Mouse (Mus musculus) 3134 (cell line): ENCODE data around the gene Six2.

Experiments
- DNase-seq: peaks from one replicate; pipeline ENCODE4 v3.0.0-alpha.2; 2011; ENCODE audit warnings: low spot score; ENCODE audit not compliant: insufficient read length; ENCODE audit errors: extremely low read depth

Six2 gene

DNA sequence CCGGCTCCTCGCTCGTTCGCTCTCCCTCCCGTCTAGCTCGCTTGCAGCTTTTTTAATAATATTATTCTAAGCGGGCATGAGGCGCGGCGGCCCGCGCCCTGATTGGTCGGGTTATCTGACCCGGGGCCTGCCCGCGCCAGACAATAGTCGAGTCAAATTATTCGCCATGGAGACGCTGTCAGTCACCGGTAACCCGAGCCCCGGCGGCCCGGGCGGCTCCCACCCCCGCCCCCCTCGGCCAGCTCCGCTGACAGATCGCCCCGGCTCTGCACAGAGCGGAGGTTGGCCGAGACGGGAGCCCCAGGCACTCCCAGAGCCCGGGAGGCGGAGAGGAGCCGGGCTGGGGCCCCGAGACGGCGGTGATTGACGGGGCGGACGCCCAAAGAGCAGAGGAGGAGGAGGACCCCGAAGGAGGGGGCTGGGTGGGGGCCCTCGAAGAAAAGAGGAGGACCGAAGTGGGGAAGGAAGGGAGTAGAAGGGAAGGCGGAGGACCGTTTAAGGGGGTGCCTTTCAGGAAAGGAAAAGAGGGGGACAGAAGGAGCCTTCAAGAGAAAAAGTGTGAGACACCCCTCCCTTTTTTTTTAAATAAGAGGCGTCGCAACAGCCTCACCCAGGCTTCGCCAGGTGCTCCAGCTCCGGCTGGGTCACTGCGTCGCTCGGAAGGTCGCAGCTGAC lies at the start of gene Six2:
Six2 (minus strand) TSS at position 39 of the 675 bp plus-strand sequence.
- no peak for DNase-seq

DNA sequence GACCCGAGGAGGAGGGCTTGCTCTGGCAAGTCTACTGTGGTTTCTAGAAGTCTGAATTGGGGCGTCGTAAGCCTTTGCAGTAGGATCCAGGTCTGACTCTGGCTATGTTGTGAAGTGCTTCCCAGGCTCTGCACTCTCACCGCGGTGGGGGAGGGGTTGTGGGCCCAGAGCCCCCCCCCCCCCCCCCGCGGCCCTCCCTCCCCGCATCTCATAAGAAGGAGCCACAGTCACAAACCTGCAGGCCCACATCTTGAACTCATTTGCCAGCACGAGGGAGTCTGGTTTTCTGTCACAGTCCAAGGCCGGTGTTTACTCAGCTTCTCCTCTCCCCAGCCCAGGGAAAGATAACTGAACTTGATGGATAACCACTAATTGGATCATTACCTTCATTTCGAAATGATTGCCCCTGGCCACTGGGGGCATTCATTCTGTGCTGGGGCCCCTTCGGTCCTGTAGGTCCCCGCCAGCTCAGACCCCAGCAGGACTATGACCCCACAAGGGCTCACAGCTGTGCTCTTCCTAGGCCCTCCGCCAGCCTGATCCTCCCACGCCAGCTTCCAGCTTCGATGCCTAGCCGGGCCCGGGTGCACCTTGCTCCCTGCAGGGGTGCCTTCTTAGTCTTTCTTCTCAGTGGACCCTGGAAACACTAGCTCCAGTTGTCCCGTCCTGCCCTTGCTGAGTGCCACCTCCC lies 49.2 kb upstream of the Six2 start:
- DNase-seq, result no peak

DNA sequence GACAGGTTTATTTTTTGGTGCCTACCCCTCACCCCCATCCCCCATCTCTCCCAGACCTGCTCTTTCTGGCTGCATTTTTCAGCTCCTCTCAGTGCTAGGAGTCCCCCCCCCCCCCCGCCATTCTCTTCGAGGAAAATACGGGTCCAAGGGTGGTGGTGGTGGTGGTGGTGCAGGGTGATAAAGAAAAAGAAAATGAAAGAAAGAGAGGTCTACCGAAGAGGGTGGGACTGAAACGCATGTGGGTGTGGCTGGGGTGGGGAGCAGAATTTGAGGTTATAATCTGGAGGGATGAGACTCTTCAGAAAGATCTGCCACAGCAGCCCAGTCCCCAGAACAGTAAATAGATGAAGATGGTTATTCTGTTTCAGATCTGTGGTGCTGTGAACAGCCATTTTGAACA lies 43.3 kb upstream of the Six2 start:
- no peak for DNase-seq

DNA sequence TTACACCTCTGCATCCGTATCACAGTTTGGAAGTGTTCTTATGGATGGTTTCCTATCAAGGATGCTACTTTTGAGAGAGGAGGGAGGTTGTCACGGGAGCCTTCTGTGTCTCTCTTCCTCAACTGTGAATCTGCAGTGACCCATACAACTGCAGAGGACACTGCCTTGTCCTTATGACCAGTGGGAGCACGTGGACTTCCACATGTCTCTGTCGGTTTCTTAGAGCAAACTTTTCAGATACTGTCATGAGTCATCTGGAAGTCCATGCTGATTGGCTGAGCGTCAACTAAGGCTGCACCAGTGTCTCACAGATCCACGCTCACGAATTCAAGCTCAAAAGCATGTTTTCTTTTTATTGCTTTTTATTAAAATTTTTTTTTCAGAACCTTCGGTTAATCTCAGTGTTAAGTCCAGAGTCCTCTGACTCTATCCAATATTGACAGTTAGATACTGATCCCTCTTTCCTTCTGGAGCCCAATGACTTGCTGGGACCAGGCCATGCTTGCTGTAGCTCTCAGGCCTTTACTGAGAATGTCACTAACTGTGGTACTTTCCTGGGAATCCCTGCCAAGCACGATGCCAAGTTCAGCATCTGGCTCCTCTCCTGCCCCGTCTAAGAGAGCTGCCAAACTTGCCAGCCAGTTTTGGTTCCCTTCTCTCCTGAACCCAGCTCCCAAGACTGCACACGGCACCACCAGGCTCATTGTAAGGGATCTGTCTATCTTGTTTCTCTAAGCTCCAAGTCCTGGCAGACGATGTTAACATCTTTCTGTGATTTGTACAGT lies 42.3 kb upstream of the Six2 start:
- DNase-seq, result no peak

DNA sequence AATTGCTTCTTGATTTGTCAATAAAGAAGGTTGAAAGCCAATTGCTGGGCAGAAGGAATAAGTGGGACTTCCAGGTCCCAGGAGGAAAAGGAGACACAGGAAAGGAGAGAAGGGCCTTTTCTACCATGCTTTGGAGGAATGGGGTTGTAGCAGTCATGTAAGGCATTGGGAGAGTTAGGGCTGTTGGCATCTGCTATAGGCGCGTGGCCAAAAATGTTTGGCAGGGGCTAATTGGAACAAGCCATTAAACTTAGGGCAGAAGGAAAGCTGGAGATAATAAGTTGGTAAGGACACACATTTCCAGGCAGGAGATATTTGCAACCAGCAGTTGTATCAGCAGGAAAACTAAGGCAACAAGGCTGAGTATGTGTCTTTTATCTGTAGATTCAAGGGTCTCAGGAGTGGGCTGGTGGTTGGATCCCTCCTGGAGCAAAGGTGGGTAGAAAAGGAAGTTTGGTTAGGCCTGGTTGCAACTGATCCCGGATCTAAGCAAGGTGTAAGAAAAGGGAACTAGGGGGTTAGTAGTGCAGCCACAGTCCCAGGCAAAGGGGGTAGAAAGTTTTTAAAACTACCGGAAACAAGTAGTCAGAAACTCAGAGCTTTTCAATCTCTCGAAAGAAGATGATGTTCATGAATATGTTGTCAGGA lies 40.1 kb upstream of the Six2 start:
- DNase-seq, result no peak

DNA sequence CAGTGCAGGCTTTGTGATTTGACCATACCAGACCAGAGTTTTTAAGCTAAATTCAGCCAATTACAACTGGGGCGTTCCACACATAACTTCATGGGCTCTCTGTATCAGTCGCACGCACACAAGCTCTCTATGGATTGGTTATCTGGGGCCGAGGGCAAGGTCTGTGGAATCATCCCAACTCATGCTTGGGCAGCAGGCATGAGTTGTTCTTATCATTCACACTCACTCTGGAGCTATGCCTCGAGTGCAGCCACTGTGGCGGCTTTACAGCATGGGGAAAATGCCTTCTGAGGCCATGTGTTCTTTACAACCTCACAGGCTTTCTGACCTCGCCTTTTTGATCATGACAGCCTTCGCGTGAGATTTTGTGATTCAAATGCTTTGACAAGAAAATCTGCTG lies 37.9 kb upstream of the Six2 start:
- DNase-seq, result no peak

DNA sequence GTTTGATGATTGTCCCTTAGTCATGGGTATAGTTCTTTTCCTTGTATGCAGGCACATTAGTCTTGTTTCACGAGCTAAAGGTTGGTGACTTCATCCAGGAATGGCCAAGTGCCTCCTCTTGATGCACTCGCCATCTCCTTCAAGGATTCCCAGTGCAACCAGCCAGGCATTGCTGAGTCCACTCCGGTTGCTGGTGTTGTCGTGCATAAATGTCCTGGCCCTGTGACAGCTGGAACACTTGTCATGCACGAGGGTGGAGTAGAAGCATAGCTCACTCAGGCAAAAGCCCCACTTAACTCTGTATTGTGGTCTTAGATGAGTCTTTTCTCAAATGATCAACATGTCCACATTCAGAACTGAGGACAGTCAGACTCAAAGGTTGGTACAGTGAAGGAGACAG lies 35.1 kb upstream of the Six2 start:
- no peak for DNase-seq

DNA sequence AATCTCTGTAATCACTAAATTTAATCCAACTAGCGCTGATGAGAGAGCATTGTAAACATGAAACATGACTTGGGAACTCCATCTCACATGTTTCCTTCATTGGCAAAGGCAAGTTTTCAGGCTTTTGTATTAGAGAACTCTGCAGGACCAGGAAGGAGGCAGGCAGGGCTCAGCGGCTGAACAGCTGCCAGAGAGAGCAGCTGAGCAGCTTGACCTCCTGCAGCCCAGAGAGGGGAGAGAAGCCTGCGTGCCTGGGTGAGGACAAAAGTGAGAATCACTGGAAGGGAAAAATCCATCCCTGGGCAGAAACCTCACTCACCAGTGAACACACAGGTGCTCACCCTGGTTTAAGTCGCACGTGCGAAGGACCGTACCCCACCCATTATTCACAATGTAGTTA lies 29.2 kb upstream of the Six2 start:
- no peak for DNase-seq

DNA sequence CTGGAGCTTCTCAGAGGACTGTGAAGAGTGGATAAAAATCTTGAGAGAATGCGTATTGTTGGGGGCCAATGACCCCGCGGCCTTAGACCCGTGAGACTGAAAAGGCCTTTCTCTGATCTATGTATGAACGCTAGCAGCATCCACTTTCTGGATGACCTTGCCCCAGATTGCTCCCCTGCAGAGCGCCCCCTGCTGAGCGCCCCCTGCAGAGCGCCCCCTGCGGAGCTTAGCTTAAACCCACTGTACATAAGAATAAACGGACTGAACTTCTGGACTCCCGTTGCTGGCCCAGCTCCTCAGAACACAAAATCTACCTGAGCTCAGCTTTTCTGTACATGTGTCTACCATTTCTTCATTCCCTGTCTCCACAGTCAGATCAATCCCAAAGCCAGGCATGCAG lies 27.7 kb upstream of the Six2 start:
- DNase-seq, result no peak

DNA sequence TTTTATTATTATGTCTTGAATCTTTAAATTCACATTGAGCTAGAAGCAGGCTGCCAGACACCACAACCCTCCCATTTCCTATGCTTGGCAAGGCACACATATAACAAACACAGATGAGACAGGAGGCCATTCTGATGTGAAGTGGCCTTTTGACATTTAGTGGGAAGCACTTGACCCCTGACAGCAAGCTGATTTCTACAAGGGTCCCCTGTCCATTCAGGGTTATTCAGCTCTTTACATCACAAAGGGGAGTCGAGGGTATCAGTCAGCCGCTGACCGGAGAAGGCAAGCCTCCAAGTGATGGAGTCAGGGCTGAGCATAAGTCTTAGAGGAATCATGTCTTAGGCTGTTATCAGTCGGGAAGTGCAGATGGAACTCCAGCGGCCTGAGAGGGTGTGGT lies 26.3 kb upstream of the Six2 start:
- DNase-seq, result no peak

DNA sequence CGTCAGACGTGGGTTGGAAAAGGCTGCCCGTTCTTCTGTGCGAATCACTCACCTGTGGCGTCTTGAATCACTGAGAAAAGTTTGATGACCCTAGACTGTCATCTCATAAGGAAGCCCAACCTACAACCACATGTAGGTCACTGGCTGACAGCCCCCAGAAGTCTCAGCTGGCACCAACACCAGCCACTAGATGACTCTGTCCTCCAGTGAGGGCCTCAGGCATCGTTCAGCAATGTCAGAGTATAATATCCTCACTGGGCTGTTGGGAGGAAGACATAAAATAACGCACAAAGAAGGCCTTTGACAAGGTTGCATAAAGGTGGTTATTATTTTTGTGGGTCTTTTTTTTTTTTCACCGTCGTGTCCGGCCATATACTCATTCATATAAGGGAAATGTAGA lies 24.8 kb upstream of the Six2 start:
- DNase-seq, result no peak

DNA sequence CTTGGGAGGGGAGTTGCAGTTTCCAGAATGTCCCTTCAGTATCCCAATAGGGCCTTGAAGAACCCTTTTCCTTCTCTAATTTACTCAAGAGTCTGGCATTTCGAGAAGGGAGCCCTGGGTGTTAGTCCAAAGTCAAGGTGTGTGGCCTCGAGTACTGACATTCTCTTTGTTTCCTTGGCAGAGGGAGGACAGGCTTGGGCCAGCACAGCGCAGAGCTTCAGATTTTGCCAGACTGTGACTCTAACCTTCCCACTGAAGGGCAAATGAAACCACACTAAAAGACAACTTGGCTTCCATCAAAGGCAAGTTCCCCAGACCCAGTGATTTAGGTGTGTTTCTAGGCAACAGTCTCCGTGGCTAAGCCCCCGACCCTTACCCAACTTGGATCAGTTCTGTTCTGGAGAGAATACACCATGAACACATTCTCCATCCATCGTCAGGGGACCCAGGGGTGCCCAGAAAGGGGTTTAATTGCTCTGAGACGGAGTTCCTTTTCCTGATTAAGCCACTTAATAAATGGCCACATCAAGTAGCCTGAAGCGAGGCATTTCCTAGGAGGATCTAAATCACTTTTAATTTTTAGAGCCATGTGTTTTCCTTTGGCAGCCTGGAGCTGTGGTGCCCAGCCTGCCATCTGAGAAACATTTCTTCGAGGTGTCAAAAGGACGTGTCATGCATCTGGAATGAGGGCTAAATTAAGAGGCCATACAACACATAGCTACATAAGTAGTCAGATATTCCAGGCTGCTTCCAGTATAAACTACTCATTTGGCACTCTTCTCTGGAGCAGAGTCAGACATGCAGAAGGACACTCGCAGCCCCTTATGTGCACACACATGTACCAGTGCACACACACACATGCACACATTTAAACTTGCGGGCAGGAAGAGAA lies 16.5 kb upstream of the Six2 start:
- DNase-seq, result no peak

DNA sequence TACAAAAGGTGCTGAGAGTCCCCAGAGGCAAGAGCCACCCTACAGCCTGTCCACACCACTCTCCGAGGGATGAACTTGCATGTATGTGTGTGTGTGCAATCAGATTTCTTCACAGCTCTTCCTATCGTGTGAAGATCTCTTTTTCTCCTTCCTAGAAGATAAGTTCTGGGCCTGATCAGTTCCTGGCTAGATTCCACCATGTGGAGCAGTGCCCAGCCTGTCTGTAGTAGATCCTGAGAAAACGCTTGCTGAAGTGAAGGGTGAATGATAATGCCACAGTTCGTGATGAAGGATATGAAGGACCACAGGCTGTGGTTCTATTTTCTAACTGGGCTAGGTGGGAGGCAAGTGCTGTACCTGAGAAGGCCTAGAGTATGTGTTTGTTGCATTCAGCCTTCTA lies 12.0 kb upstream of the Six2 start:
- no peak for DNase-seq

DNA sequence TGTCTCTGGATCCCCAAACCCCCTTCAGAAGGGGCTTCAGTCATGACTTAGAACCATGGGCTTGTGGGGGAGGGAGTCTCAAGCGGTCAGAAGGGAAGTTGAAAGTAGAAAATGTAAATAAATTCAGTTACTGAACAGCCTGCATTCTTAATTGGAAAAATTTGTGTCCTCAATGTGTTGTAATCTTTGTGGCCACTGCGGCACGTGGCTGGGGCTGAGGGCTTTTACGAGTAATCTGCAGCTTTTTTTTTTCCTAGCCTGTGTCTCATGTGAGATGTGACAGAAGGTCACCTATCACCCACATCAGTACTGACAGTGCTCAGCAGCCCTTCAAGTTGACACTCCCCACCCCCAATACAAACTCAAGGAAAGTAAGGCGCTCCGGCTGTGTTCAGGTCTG lies 10.6 kb upstream of the Six2 start:
- DNase-seq, result no peak

DNA sequence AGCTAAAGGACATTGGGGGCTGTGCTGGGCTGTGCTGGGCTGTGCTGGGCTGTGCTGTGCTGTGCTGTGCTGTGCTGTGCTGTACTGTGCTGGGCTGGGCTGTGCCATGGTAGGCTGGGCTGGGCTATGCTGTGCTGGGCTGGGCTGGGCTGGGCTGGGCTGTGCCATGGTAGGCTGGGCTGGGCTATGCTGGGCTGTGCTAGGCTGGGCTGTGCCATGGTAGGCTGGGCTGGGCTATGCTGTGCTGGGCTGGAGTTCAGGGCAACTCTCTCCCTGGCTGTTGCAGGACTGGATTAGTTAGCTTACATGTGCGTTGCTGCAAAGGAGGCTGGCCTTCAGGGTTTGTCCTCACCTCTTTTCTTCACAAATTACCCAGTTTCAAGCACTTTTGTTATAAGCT lies 9.9 kb upstream of the Six2 start:
- DNase-seq, result no peak

DNA sequence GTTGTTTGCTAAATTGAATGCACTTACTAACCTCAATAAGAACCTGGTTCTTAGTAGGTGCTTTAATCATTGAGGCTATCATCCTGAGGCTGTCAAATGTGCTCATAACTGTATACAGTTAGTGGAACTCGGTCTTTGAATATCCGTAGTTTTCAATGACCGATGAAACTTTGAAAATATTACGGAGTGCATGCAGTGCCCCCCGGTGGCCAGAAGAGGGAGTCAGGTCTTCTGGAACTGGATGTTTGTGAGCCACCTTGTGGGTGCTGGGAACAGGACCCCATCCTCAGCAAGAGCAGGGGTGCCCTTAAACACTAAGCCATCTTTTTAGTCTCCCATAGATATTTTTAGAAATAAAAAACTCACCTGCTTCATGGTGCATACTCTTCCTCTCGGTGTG lies 6.4 kb upstream of the Six2 start:
- DNase-seq, result no peak

DNA sequence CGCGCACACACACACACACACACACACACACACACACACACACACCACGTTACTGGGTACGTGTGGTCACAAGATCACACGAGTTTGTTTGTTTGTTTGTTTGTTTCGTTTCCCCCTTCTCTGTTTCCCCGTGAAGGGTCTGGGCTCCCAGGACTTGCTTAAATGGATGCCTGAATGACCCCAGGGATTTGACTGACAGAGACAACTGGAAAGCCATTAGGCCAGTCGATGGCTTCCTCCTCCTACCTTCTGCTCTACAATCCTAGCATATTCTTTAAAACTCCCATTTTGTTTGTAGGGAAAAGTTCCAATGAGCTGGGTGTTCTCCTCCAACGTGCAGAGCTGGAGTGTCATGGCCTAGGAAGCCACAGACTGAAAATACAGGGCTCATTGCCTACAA lies 5.0 kb upstream of the Six2 start:
- no peak for DNase-seq

DNA sequence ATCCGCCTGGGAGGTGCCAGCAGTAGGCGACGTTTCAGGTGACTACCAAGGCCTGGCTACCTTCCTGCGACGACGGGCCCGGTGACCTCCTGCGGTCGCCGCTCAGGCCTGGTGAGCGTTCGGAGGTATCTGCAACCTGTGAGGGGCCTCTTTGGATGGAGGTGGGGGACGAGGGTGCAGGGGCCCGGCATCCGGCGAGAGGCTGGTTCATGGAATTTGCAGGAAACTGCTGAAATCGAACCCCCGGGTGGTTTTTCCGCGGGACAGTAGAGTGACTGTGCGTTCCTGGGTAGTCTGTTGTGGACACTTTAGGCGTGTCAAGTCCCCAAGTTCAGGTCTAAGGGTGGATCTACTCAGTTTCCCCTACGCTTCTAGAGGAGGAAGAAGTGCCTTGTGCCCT lies 4.5 kb upstream of the Six2 start:
- no peak for DNase-seq

DNA sequence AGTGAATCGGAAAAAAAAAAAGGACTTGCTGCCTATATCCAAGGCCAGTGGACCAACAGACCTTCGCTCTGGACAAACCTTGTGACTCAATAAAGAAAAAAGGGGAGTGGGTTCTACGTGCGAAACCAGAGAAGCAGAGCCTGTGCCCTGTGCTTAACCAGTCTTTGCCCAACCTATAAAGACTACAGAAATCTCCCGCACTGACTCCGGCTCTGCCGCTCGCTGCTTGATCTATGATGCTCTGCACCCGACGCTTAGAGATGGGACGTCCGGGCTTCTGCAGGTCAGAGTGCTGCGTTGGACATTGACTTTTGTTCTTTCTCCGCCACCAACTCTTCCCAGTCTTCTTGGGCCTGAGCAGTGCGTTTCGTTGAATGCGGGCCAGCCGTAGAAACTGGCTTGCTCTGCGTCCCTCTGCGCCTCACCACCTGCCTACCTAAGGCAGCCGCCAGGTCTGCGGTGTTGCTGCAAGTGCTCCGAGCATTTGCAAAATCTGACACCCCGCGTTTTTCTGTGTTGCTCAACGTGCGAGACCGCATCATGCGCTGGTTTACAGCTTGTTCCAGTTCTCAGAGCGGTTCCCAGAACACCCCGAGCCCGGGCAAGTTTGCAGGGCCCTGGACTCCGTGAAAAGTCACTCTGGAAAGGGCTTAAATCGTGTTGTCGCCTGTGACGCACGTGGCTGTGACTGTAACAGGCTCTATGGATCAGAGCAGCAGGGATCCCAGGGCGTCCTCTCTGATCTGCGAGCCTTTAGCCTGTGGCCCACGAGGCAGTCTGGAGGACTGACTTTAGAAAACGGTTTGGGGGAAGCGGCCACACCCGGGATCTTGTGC lies 3.8 kb upstream of the Six2 start:
- DNase-seq, result no peak

DNA sequence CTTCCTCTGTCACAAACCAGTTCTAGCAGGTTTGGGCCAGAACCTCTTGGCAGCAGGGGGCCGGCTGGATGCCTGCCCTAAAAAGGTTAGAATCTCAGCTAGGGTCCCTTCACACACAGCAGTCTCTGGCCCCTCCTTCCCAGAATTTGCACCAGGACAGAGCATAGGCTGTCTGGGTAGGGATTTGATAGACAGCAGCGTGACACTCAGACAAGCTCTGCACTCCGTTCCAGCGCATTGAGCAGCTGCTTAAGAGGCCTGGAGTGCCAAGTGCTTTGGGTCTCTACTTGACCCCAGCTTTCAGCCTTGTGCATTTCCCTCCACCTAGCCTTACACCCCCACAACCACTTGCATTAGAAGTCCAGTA lies 2.9 kb upstream of the Six2 start:
- DNase-seq, result no peak
